Mouse (Mus musculus) thymus, adult 2 months (tissue): ENCODE results near the gene Scnn1a.

ENCODE experiments used
- CTCF ChIP-seq: fragments of 200-500 bp; IDR thresholded peaks from 2 replicates; pipeline ENCODE4 v1.5.1; 2012; ENCODE audit warnings: mild to moderate bottlenecking, control low read depth, low read length, moderate library complexity, borderline replicate concordance; ENCODE audit not compliant: control insufficient read depth, poor library complexity, insufficient read depth; ENCODE audit errors: extremely low read depth
- POLR2A ChIP-seq: fragments of 200-500 bp; IDR thresholded peaks from 2 replicates; pipeline ENCODE4 v1.6.1; 2012; ENCODE audit warnings: mild to moderate bottlenecking, low read length, control low read depth, moderate library complexity; ENCODE audit not compliant: control insufficient read depth, poor library complexity, insufficient read depth; ENCODE audit errors: extremely low read depth

- TF ChIP-seq CTCF (no peak), POLR2A (no peak)
Observed at GRCm38 (mm10) chr6:125314231-125314563, 6.3 kb upstream of the Scnn1a start.
